Mouse (Mus musculus): ENCODE measurements around the gene Zfp39.

Zfp39 gene

DNA sequence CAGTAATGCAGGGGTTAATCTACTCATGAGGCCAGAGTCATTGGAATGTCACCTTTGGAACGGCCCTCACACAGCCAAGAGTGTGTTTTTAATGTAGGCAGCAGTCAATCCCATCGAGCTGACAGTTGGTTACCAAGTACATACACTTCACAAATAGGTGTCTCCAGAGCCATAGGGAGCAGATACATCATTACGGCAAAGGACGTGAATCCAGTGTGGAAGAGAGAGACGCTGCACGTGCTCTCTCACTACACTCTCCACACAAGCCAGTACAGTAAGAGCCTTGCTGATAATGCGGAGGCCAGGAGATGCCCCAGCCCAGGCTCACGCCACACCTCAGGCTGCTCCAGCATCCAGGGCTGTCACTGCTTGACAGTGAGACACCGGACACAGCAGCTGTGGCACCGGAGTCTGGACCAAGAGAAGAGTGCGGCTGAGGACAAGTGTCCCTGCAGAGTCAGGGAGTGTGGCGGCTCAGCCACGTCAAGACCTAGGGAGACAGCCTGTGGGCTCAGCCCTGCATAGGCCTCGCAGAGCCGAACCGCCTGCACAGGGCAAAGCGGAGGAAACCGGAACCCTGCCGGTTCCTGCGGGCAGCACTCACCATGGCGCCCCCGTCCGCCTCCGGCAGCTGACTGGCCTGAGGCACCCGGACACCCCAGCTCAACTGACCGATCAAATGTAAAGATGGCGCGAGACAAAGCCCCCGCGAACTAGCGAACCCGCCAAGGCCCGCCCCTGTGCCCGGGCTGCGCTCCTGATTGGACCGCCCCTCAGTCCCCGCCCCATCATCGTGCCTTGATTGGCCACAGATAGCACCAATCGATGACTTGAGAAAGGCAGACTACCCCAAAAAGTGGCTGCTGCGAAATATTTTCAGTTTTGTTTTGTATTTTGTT, at the start of gene Zfp39:
Gene Zfp39 (minus strand): TSS at position 715 of the 899 bp plus-strand sequence.
- DNase-seq (ENCODE audit: low spot score in 2 of 2): peak; percentile 95

DNA sequence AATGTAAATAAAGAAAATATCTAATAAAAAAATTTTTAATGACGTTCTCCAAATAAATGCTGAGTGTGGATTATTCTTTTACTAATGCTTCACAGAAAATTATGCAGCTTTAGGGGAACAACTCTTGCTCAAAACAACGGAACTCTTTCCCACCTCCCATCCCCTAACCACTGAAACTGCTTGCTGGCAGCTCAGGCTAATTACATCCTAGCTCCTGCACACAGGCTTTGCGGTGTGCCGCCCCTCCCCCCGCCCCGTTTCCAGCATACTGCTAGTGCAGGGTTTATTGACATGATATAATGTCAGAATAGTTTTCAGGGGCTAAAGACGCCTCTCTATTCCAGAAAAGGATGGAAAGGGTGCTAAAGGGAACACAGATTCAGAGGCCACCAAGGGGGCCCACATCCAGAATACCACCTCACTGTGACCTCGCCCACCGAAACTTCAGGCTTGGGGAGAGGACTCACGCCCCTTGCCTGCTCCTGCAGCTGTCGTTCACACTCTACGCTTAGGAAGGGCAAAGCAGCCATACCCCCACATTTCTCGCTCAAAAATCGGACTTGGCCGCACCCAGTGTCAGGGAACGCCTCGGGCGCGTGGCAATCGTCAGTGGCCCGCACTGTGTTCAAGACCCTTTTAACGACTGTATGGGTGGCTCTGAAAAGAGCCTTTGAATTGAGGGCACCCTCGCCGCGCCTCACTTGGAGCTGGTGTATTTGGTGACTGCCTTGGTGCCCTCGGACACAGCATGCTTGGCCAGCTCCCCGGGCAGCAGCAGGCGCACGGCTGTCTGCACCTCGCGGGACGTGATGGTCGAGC, 49.5 kb upstream of the Zfp39 start:
- no peak for DNase-seq (ENCODE audit: low spot score in 2 of 2)

DNA sequence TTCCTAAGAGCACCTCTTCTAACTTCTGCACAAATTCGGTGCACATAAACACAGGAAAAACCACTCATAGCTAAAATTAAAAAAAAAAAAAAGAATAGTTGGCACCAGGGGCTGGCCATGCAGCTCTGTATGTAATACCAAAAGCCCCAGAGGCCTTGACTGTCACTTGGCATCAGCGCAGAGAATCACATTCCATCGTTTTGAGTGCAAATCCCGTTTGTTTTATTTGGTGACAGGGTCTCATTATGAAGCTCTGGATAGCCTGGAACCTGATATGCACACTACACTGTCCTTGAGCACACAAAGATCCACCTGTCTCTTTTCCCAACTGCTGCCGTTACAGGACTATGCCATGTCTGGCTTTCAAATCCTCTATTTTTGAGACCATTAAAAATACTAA, 47.2 kb upstream of the Zfp39 start:
- no peak for DNase-seq (ENCODE audit: low spot score in 2 of 2)

DNA sequence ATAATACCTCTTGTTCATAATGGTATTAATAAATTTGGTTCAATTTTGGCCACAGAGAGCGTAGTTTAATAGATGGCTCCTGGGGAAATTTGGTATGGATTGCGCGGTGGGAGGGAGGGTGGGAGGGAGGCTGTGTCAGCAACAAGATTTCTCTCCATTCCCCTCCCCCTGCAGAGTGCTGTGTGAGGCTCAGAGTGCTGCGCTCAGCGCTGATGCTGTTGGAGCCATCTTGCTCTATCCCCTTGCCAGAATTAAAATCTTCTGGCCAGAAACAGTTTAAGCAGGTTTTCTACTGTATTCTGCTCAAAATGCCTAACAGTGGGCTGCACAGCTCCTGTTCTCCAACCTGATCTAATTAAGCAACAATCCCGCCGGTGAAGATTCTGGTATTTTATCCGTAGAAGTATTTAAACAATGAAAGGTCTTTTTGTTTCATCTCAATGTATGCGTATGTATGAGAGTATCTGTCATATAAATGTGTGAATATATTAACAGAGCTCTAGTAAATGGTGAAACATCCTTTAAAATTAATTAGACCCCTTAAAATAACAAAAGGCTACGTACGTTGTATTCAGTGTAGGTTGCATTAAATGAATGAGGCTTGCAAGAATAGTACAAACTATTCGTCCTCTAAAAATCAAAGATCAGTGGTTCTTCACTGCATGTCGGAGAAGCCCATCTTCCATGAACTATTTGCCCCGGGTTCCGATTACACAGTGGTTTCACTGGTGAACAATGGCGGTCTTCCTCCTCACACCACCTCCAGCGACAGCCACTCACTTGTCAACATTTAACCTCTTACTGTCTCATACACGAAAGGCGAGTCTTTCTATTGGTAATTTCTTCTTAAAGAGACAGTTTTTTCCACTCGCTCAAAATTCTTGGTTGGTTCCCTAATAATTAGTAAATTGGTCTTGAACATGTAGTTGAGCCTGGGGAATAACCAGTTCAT, 45.7 kb upstream of the Zfp39 start:
- DNase-seq (ENCODE audit: low spot score in 2 of 2): no peak

DNA sequence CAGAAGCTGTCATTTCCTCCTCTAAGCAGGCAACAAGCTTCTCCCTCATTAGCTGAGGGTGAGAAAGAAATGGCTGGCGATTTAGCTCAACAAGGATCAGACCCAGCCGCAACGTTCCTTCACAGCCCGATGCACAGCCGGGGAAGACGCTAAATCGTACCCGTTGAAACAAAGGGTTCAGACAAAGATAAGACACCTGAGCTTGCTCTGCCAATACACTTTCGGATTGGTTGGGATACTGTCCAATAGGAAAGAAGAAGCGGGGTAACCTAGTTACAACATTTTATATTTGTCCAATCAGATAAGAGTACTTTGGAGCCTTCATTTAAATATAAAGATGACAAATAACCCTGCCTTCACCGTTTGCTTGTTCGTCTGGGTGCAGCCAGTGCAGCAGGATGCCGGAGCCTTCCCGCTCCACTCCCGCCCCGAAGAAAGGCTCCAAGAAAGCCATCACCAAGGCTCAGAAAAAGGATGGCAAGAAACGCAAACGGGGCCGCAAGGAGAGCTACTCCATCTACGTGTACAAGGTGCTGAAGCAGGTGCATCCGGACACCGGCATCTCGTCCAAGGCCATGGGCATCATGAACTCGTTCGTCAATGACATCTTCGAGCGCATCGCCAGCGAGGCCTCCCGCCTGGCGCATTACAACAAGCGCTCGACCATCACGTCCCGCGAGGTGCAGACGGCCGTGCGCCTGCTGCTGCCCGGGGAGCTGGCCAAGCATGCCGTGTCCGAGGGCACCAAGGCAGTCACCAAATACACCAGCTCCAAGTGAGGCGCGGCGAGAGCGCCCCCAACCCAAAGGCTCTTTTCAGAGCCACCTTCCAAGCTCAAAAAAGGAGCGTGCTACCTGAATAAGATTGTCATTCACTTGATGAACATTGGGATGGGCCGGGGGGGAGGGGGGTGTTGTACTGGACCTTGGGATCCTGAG, 44.8 kb upstream of the Zfp39 start, which contains the start of gene Hist3h2ba:
Gene Hist3h2ba (plus strand): TSS at position 379 of the 938 bp plus-strand sequence.
- no peak for DNase-seq (ENCODE audit: low spot score in 2 of 2)

DNA sequence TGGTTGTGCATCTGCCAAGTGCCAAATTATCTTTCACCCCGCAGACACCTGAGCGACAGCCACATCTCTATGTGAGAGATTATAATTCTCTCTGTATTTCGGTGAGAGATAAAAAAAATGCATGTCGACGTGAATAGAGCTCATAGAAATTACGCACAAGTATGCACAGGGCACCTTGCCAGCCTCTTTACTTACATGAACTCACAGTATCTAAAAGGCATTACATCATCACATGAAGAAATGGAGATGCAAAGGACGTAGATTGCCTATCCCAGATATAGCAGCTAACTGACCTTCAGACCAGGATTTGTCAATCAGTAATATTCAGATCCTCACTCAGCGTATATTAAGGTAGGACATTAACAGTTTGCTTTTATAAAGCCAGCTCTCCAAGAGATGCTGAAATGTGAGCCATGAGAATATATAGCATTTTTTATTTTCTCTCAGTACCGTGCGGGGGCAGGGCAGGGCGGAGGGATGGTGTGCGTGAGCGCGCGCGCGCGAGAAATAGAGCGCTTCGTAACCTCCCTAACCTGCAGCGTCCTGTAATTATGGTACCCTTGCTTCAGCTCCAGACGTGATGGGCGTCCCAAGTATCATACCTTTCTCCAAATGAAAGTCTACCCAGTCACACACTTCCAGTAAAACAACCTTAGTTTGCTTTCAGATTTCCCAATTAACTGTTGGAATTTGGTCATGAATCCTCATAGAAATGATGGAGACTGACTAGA, 43.9 kb upstream of the Zfp39 start:
- DNase-seq (ENCODE audit: low spot score in 2 of 2): no peak

DNA sequence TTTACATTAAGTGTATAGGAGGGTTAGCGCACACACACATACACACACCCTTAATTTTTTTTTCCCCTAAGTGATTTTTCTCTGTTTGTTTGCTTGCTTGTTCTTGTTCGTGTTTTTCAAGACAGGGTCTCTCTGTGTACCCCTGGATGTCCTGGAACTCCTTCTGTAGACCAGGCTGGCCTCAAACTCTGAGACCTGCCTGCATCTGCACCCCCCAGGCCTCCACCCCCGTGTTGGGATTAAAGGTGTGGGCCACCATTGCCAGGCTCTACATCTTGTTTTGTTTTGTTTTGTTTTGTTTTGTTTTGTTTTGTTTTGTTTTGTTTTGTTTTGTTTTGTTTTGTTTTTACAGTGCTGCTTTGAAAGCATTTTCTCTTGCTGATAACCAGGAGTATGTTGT, 43.3 kb upstream of the Zfp39 start:
- no peak for DNase-seq (ENCODE audit: low spot score in 2 of 2)

DNA sequence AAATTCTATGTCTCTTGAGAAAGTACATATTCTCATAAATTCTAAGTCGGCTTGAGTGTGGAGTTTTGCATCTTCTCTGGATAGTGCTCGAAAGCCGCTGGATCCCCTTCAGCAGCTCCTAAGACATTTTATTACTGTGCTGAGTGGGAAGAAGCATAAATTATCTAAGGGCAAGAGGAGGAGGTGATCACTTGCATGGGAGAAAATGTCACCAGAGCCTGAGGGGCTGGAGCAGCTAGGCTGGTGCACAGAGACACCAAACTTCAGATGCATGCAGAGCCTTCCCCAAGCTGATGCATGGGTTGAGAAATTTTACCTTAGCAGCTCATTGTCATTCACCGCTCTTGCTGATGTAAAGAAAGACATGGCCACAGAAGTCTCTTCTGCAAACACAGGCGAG, 40.1 kb upstream of the Zfp39 start:
- DNase-seq (ENCODE audit: low spot score in 2 of 2): no peak

DNA sequence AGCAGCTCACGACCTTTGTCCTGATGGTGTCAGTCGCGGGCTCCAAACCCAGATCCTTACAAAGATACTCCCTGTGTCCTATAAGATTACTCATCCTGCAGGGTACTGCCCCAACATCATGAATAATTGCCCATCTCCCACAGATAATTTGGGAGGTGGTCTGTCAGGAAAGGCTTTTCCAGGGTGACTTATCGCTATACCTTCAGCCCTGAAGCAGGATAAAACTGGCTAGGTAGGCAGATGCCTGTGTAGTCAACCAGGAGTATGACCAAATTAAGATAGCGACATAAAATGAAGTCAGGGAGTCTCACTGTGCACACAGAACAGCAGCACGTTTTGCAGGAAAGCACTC, 35.0 kb upstream of the Zfp39 start:
- no peak for DNase-seq (ENCODE audit: low spot score in 2 of 2)

DNA sequence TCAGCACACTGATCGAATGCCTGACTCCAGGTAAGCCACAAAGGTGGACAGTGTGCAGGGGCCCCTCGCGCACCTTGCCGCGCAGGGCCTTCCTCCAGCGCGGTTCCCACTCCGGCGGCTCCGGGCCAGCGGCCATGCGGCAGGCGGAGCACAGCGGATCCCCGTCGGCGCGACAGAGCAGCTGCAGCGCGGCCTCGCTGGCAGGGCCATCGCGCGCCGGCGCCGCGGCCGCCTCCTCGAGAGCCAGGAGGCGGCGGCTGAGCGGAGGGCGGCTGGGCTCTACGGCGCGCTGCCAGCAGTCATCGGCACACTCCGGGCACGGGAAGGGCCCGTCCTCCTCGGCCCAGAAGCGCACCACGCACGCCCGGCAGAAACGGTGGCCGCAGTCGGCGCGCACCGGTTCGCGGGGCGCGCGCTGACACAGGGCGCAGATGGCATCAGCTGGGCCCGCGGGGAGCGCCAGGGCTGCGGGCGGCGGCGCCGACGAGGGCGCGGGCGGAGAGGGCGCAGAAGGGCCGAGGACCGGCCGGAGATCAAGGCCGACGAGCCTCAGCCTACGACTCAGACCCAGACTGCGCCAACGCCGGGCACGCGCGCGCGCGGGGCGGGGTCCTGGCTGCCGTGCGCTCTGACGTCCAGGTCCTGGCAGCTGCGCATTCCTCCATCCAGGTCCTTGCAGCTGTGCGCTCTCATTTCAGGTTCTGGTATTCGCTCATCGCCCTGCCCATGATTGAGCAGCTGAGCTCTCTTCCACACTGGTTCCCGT, 34.5 kb upstream of the Zfp39 start, which contains the start of gene Rnf187:
Gene Rnf187 (minus strand): TSS at position 595 of the 766 bp plus-strand sequence.
- DNase-seq (ENCODE audit: low spot score in 2 of 2): peak; percentile 86

DNA sequence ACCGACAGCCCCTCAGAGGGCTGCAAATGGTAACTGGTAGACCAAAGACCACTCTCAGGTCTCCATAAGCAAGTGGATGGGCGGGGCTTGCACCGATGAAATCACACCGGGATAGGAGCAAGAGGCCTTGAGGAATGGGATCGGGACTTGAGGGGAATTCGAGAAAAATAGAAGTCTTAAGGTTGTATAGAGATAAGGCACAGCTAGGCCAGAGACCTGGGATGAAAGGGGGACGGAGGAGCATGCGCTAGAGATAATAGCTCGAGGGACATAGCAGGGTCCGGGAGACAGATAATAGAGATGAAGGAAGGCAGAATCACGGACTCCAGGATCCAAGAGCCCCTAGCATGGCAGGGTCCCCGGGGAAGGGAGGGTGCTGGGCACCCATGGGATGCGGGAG, 33.9 kb upstream of the Zfp39 start:
- no peak for DNase-seq (ENCODE audit: low spot score in 2 of 2)

DNA sequence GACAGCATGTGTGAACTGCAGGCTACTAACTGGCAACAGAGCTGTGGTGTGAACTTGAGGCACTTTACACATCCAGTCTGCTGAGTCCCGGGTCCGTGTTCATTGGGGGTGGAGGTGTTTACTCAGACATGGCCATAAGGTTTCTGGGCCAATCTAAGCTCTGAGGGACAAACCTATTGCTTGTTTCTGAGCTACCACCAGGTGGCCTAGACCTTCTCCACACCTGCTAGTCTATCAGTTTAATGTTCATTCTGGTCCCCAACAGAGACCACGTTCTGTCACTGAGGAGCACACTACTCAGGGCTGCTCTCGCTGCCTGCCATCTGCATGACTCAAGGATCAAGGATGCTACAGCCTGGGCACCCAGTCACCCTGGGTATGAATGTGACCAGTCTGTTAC, 27.6 kb upstream of the Zfp39 start:
- no peak for DNase-seq (ENCODE audit: low spot score in 2 of 2)

DNA sequence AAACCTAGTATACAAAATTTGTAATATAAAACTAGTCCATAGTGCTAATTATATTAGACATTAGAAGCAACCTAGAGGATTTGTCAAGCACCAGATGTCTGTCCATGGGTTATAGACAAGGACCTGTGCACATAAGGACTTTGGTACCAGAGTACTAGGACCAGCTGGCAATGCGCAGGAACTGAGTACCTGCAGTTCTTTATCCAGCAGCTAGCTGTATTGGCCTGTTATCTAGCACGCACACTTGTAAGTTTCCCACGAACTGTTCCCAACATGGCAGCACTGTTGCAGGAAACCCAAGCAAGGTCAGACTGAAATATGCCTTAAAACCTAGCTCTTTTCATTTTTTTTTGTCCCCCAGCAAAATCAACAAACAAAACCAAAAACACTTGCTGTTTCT, 26.2 kb upstream of the Zfp39 start:
- DNase-seq (ENCODE audit: low spot score in 2 of 2): no peak

DNA sequence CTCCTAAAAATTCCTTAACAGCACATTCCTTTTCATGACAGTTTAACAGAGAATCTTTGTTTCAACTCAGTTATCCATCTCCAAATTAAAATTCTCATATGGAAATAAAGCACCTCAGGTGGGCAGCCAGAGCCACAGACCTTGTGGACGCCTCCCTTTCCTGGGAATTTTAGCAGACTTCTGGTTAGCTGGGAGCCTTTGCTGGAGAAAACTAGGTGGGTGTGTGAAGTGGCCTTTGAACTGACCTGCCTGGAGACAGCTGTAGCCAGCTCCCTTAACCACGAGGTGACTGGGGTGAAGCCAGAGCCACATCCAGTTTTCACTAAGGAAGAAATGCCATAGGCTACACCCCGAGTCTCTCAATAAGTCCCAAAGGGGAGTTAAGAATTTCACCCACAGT, 25.6 kb upstream of the Zfp39 start:
- DNase-seq (ENCODE audit: low spot score in 2 of 2): no peak

DNA sequence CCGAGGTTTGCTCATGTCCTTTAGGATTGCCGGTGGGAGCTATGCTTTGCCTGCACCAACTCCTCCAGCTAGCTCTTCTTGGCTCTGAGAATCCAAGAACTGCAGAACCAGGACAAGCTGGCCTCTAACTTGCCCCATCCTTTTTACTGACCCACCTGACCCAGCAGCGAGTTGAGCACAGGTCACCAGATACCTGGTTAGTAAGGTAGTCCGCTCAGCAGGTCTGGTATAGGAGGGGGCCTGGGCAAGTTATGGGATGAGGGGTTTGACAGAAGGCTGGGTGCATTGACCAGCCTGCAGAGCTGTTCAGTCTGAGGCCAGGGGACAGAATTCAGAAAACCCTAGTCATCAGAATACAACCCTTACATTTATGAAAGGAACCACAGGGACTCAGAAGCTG, 25.0 kb upstream of the Zfp39 start:
- no peak for DNase-seq (ENCODE audit: low spot score in 2 of 2)

DNA sequence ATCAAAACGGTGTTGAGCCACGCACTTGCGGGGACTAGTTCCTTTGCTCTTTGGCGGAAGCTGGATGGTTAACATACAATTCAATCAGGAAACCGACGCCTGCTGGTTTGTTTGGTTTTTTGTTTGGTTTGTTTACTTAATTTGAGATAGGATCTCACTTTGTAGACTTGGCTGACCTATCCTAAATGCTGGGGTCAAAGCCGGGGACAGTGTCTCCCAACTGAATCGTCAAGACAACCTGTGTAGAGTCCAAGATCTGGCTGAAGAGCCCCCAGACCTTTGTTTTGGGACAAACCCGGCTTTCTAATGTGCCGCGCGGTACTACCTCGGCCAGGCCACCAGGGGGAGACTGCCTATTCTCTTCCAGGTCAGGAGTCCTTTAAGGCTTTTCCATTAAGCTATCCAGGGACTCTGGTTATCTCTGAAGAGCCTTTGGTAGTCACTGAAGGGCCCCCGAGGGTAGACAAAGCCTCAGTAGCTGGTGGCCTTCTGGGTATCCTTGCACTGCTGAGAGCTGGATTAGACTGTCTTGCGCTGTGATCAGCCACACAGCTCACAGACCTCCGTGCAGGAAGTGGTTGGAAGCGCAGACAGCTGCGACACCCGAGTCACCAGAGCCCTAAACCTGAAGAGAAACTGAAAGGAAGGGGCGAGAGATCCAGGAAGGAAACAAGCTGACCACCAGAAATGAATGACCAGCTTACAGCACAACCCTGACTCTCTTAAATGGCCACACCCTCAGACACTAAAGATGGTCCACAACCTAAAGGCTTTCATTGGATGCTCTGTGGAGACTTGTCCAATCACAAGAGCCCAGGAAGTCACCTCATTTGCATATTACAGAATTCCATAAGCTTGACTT, 24.0 kb upstream of the Zfp39 start:
- no peak for DNase-seq (ENCODE audit: low spot score in 2 of 2)

DNA sequence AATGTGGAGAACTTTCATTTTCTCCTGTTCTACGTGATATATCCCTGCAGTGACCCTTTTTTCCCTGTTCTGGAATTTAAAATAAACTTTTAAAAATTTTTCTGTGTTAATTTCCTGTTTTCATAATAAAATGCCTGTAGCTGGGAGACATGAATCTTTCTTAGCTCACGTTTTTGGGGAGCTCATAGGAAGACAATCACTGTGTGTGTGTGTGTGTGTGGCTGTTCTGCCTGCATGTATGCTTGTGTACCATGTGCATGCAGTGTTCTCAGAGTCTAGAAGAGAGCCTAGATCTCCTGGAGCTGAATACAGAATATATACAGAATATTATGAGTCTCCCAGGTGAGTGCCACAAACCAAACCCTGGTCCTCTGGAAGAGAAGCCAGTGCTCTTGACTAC, 23.0 kb upstream of the Zfp39 start:
- no peak for DNase-seq (ENCODE audit: low spot score in 2 of 2)

DNA sequence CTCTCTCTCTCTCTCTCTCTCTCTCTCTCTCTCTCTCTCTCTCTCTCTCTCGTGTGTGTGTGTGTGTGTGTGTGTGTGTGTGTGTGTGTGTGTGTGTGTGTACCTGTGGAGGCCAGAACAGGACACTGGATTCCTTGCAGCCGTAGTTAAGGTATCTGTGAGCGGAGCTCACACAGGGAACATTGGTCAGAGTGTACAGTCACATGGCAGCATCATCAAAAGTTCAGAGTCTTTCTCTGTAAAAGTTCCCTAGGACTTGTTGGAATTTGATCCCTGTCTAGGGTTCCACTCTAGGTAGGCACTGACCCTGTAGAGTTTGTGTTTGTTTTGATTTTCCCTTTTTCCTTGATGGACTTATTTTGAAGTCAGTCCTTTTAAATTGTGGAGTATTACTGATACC, 22.6 kb upstream of the Zfp39 start:
- no peak for DNase-seq (ENCODE audit: low spot score in 2 of 2)
